Mouse (Mus musculus): Measurements from ENCODE around the gene Npnt. TPM values are rescaled to one million over a fixed set of nuclear protein-coding genes. Genes with fewer than 3 reads are reported as not detected.

The Npnt gene
- polyA plus RNA-seq, 1 experiment from 2014 or later = 197 TPM

GRCm38 (mm10) chr3:132855458-132856212 is 94.5 kb downstream of the Npnt start:
- H3K4me2 ChIP-seq (replicated peaks; ENCODE audit: low read depth, low read length) = no peak overlapping the region
- H3K4me3 ChIP-seq (ENCODE audit: low read length) = no peak overlapping the region
- H3K9me3 ChIP-seq (ENCODE audit: low read length) = no peaks in the 10 kb centered on the region
- ATAC-seq (ENCODE audit: low FRiP score, low TSS enrichment) = peak; percentile 73; the same call in 1 of the 2 replicates
- WGBS = 42% methylated on average over 9 of the region's 9 CpGs
- H3K4me1 ChIP-seq (ENCODE audit: insufficient read depth, low read length) = peaks cover 7% of the 10 kb centered on the region; the same call in 1 of the 2 replicates
- H3K27me3 ChIP-seq (ENCODE audit: insufficient read depth, low read length) = no peaks in the 10 kb centered on the region
- H3K9ac ChIP-seq (replicated peaks; ENCODE audit: low read length) = no peak overlapping the region
- no peak overlapping the region; the same call in 1 of the 2 replicates for H3K27ac ChIP-seq (ENCODE audit: low read length)
- no peaks in the 10 kb centered on the region for H3K36me3 ChIP-seq (ENCODE audit: insufficient read depth, low read length)

GRCm38 (mm10) chr3:132854271-132854670 is 95.8 kb downstream of the Npnt start:
- H3K27ac ChIP-seq (ENCODE audit: low read length) = no peak overlapping the region
- H3K4me3 ChIP-seq (ENCODE audit: low read length) = no peak overlapping the region
- ATAC-seq (ENCODE audit: low FRiP score, low TSS enrichment) = no peak
- H3K36me3 ChIP-seq (ENCODE audit: insufficient read depth, low read length) = no peaks in the 10 kb centered on the region
- no peak overlapping the region for H3K9ac ChIP-seq (replicated peaks; ENCODE audit: low read length)
- 85% methylated on average over 9 of the region's 9 CpGs for whole genome bisulfite sequencing
- H3K27me3 ChIP-seq (ENCODE audit: insufficient read depth, low read length) = no peaks in the 10 kb centered on the region
- H3K9me3 ChIP-seq (ENCODE audit: low read length) = no peaks in the 10 kb centered on the region
- H3K4me1 ChIP-seq (ENCODE audit: insufficient read depth, low read length) = 0 out of 2 replicates have a peak, but pooled peaks cover 3% of the 10 kb centered on the region
- no peak overlapping the region for H3K4me2 ChIP-seq (replicated peaks; ENCODE audit: low read depth, low read length)

GRCm38 (mm10) chr3:132851841-132852728 is 98.0 kb downstream of the Npnt start:
- H3K27ac ChIP-seq (ENCODE audit: low read length) = no peak overlapping the region
- no peaks in the 10 kb centered on the region; the same call in 1 of the 2 replicates for H3K9me3 ChIP-seq (ENCODE audit: low read length)
- no peak overlapping the region for H3K4me2 ChIP-seq (replicated peaks; ENCODE audit: low read depth, low read length)
- 63% methylated on average over 28 of the region's 28 CpGs for WGBS
- H3K4me3 ChIP-seq (ENCODE audit: low read length) = no peak overlapping the region
- no peak overlapping the region for H3K9ac ChIP-seq (replicated peaks; ENCODE audit: low read length)
- no peaks in the 10 kb centered on the region for H3K36me3 ChIP-seq (ENCODE audit: insufficient read depth, low read length)
- H3K4me1 ChIP-seq (ENCODE audit: insufficient read depth, low read length) = 0 out of 2 replicates have a peak, but pooled peaks cover 3% of the 10 kb centered on the region
- no peaks in the 10 kb centered on the region for H3K27me3 ChIP-seq (ENCODE audit: insufficient read depth, low read length)
- ATAC-seq (ENCODE audit: low FRiP score, low TSS enrichment) = no peak; the same call in 1 of the 2 replicates

- Histone ChIP-seq H3K27me3 (ENCODE audit: insufficient read depth, low read length) (no peaks in the 10 kb centered on the region), H3K4me3 (ENCODE audit: low read length) (no peak overlapping the region), H3K4me1 (ENCODE audit: insufficient read depth, low read length) (no peaks in the 10 kb centered on the region), H3K9me3 (ENCODE audit: low read length) (no peaks in the 10 kb centered on the region; the same call in 1 of the 2 replicates), H3K4me2 (replicated peaks; ENCODE audit: low read depth, low read length) (no peak overlapping the region), H3K36me3 (ENCODE audit: insufficient read depth, low read length) (no peaks in the 10 kb centered on the region), H3K9ac (replicated peaks; ENCODE audit: low read length) (no peak overlapping the region), H3K27ac (ENCODE audit: low read length) (no peak overlapping the region)
- WGBS = 77% methylated on average over 1 of the region's 1 CpGs
- no peak for ATAC-seq (ENCODE audit: low FRiP score, low TSS enrichment)
Measured at GRCm38 (mm10) chr3:132851417-132851816, 98.7 kb downstream of the Npnt start.

- no peaks in the 10 kb centered on the region for H3K4me1 ChIP-seq (ENCODE audit: insufficient read depth, low read length)
- no peak overlapping the region for H3K4me3 ChIP-seq (ENCODE audit: low read length)
- no peak overlapping the region for H3K9ac ChIP-seq (replicated peaks; ENCODE audit: low read length)
- WGBS = 91% methylated on average over 2 of the region's 2 CpGs
- no peak for ATAC-seq (ENCODE audit: low FRiP score, low TSS enrichment)
- H3K9me3 ChIP-seq (ENCODE audit: low read length) = no peaks in the 10 kb centered on the region; the same call in 1 of the 2 replicates
- H3K36me3 ChIP-seq (ENCODE audit: insufficient read depth, low read length) = no peaks in the 10 kb centered on the region
- no peaks in the 10 kb centered on the region for H3K27me3 ChIP-seq (ENCODE audit: insufficient read depth, low read length)
- no peak overlapping the region for H3K27ac ChIP-seq (ENCODE audit: low read length)
- no peak overlapping the region for H3K4me2 ChIP-seq (replicated peaks; ENCODE audit: low read depth, low read length)
Measured at GRCm38 (mm10) chr3:132850431-132850830, 99.7 kb downstream of the Npnt start.

GRCm38 (mm10) chr3:132849669-132850068 is 100.4 kb downstream of the Npnt start:
- H3K9me3 ChIP-seq (ENCODE audit: low read length) = no peaks in the 10 kb centered on the region; the same call in 1 of the 2 replicates
- H3K4me2 ChIP-seq (replicated peaks; ENCODE audit: low read depth, low read length) = no peak overlapping the region
- H3K9ac ChIP-seq (replicated peaks; ENCODE audit: low read length) = no peak overlapping the region
- no peaks in the 10 kb centered on the region for H3K36me3 ChIP-seq (ENCODE audit: insufficient read depth, low read length)
- no peaks in the 10 kb centered on the region for H3K4me1 ChIP-seq (ENCODE audit: insufficient read depth, low read length)
- no peak overlapping the region for H3K27ac ChIP-seq (ENCODE audit: low read length)
- WGBS = 79% methylated on average over 7 of the region's 7 CpGs
- no peak overlapping the region for H3K4me3 ChIP-seq (ENCODE audit: low read length)
- no peaks in the 10 kb centered on the region for H3K27me3 ChIP-seq (ENCODE audit: insufficient read depth, low read length)
- ATAC-seq (ENCODE audit: low FRiP score, low TSS enrichment) = no peak

- no peaks in the 10 kb centered on the region; the same call in 1 of the 2 replicates for H3K9me3 ChIP-seq (ENCODE audit: low read length)
- no peak overlapping the region for H3K4me3 ChIP-seq (ENCODE audit: low read length)
- H3K27me3 ChIP-seq (ENCODE audit: insufficient read depth, low read length) = no peaks in the 10 kb centered on the region
- 97% methylated on average over 6 of the region's 6 CpGs for WGBS
- no peak overlapping the region for H3K4me2 ChIP-seq (replicated peaks; ENCODE audit: low read depth, low read length)
- H3K36me3 ChIP-seq (ENCODE audit: insufficient read depth, low read length) = peaks cover 20% of the 10 kb centered on the region; the same call in 1 of the 2 replicates
- no peak overlapping the region for H3K9ac ChIP-seq (replicated peaks; ENCODE audit: low read length)
- no peaks in the 10 kb centered on the region for H3K4me1 ChIP-seq (ENCODE audit: insufficient read depth, low read length)
- no peak for ATAC-seq (ENCODE audit: low FRiP score, low TSS enrichment)
- no peak overlapping the region for H3K27ac ChIP-seq (ENCODE audit: low read length)
Measured at GRCm38 (mm10) chr3:132842676-132843075, 107.4 kb downstream of the Npnt start.

GRCm38 (mm10) chr3:132839516-132839915 is 110.6 kb downstream of the Npnt start:
- no peaks in the 10 kb centered on the region for H3K27me3 ChIP-seq (ENCODE audit: insufficient read depth, low read length)
- peak; percentile 95 for ATAC-seq (ENCODE audit: low FRiP score, low TSS enrichment)
- no peaks in the 10 kb centered on the region for H3K4me1 ChIP-seq (ENCODE audit: insufficient read depth, low read length)
- H3K9ac ChIP-seq (replicated peaks; ENCODE audit: low read length) = no peak overlapping the region
- WGBS = 64% methylated on average over 8 of the region's 8 CpGs
- no peak overlapping the region for H3K4me3 ChIP-seq (ENCODE audit: low read length)
- H3K4me2 ChIP-seq (replicated peaks; ENCODE audit: low read depth, low read length) = no peak overlapping the region
- H3K36me3 ChIP-seq (ENCODE audit: insufficient read depth, low read length) = peaks cover 25% of the 10 kb centered on the region
- no peak overlapping the region for H3K27ac ChIP-seq (ENCODE audit: low read length)
- H3K9me3 ChIP-seq (ENCODE audit: low read length) = no peaks in the 10 kb centered on the region

GRCm38 (mm10) chr3:132838656-132839417 is 111.3 kb downstream of the Npnt start:
- Histone ChIP-seq H3K9me3 (ENCODE audit: low read length) (no peaks in the 10 kb centered on the region), H3K27ac (ENCODE audit: low read length) (no peak overlapping the region), H3K36me3 (ENCODE audit: insufficient read depth, low read length) (peaks cover 28% of the 10 kb centered on the region), H3K4me3 (ENCODE audit: low read length) (no peak overlapping the region), H3K27me3 (ENCODE audit: insufficient read depth, low read length) (no peaks in the 10 kb centered on the region), H3K4me2 (replicated peaks; ENCODE audit: low read depth, low read length) (no peak overlapping the region), H3K9ac (replicated peaks; ENCODE audit: low read length) (no peak overlapping the region), H3K4me1 (ENCODE audit: insufficient read depth, low read length) (no peaks in the 10 kb centered on the region)
- ATAC-seq (ENCODE audit: low FRiP score, low TSS enrichment) = no peak
- 92% methylated on average over 14 of the region's 15 CpGs for WGBS

Measured in kidney, embryonic 16.5 days (tissue).